Mouse (Mus musculus) CH12.LX (cell line): Measurements from ENCODE around the gene Stpg1. TPM values are rescaled to one million over a fixed set of nuclear protein-coding genes. Genes with fewer than 3 reads are reported as not detected.

Experiments used
- DNase-seq: peaks from one replicate; pipeline ENCODE4 v3.0.0-alpha.2; 2013; ENCODE audit errors: extremely low read depth
- H3K27ac ChIP-seq: 2 replicates; pipeline ENCODE4 v1.5.1; 2012; ENCODE audit warnings: low read depth, mild to moderate bottlenecking, control low read depth, moderate library complexity; ENCODE audit not compliant: insufficient read depth
- H3K27me3 ChIP-seq: replicated peaks from 2 replicates; pipeline ENCODE3; 2012; ENCODE audit warnings: inconsistent platforms
- H3K36me3 ChIP-seq, 2 experiments: replicated peaks in 1 of 2; 2 replicates each; pipeline versions ENCODE3 to v1.6.1; 2012; ENCODE audit warnings: inconsistent platforms in 1 of 2, low read length in 1 of 2, mild to moderate bottlenecking in 1 of 2, mixed read lengths in 1 of 2, moderate library complexity in 1 of 2; ENCODE audit not compliant: control insufficient read depth in 1 of 2, insufficient read depth in 1 of 2
- H3K4me1 ChIP-seq, 2 experiments: 2 replicates each; pipeline ENCODE4 v1.6.1; 2012; ENCODE audit warnings: inconsistent platforms in 1 of 2, moderate library complexity in 1 of 2; ENCODE audit not compliant: insufficient read depth in 2 of 2, control insufficient read depth in 1 of 2
- H3K4me2 ChIP-seq: 2 replicates; pipeline ENCODE4 v1.6.1; 2012; ENCODE audit warnings: low read depth, mild to moderate bottlenecking, control low read depth; ENCODE audit not compliant: poor library complexity, insufficient read depth, severe bottlenecking
- H3K4me3 ChIP-seq, 3 experiments: fragments of 150-350 bp in 1 of 3; sonication (generic) in 1 of 3; replicated peaks in 1 of 3; 2 replicates each; pipeline versions ENCODE3 to v1.5.1; 2011 to 2012; ENCODE audit warnings: low read depth in 2 of 3, low read length in 2 of 3, mild to moderate bottlenecking in 2 of 3, moderate library complexity in 2 of 3, control low read depth in 1 of 3, improper control_type of control experiment in 1 of 3, inconsistent platforms in 1 of 3, mixed read lengths in 1 of 3; ENCODE audit not compliant: poor library complexity in 1 of 3
- H3K79me2 ChIP-seq: replicated peaks from 2 replicates; pipeline ENCODE4 v1.6.1; 2012; ENCODE audit warnings: mild to moderate bottlenecking, moderate library complexity; ENCODE audit not compliant: control insufficient read depth, poor library complexity, insufficient read depth, severe bottlenecking; ENCODE audit errors: extremely low read depth
- H3K9ac ChIP-seq: 2 replicates; pipeline ENCODE4 v1.6.1; 2012; ENCODE audit warnings: low read depth, mild to moderate bottlenecking, control low read depth, moderate library complexity; ENCODE audit not compliant: insufficient read depth
- H3K9me3 ChIP-seq: replicated peaks from 2 replicates; pipeline ENCODE3; 2012; ENCODE audit warnings: low read length, inconsistent platforms, mixed read lengths
- BHLHE40 ChIP-seq: IDR thresholded peaks from 2 replicates; pipeline ENCODE4 v1.6.1; 2011; ENCODE audit warnings: mild to moderate bottlenecking, low read depth, low read length, improper control_type of control experiment
- CHD1 ChIP-seq: IDR thresholded peaks from 2 replicates; pipeline ENCODE4 v1.6.1; 2012; ENCODE audit warnings: low read depth, low read length, improper control_type of control experiment, inconsistent platforms
- CTCF ChIP-seq, 2 experiments: IDR thresholded peaks in 1 of 2; conservative IDR thresholded peaks in 1 of 2; 2 replicates each; pipeline ENCODE4 v1.5.1; 2011 to 2012; ENCODE audit warnings: low read depth in 2 of 2, low read length in 2 of 2, improper control_type of control experiment in 1 of 2, inconsistent platforms in 1 of 2, mild to moderate bottlenecking in 1 of 2, moderate library complexity in 1 of 2
- ELF1 ChIP-seq: IDR thresholded peaks from 2 replicates; pipeline ENCODE4 v1.6.1; 2014; ENCODE audit warnings: low read depth, mild to moderate bottlenecking, inconsistent platforms, low read length, improper control_type of control experiment
- GABPA ChIP-seq: IDR thresholded peaks from 2 replicates; pipeline ENCODE4 v1.6.1; 2012; ENCODE audit warnings: low read depth, low read length, improper control_type of control experiment, inconsistent platforms; ENCODE audit not compliant: insufficient replicate concordance
- MAFK ChIP-seq: IDR thresholded peaks from 2 replicates; pipeline ENCODE4 v1.6.1; 2011; ENCODE audit warnings: low read length, improper control_type of control experiment; ENCODE audit not compliant: insufficient replicate concordance
- NELFE ChIP-seq: IDR thresholded peaks from 2 replicates; pipeline ENCODE4 v1.6.1; 2011; ENCODE audit warnings: low read depth, low read length, improper control_type of control experiment
- NRF1 ChIP-seq: IDR thresholded peaks from 2 replicates; pipeline ENCODE4 v1.6.1; 2014; ENCODE audit warnings: low read depth, mild to moderate bottlenecking, inconsistent platforms, low read length, improper control_type of control experiment, moderate library complexity
- POLR2AphosphoS2 ChIP-seq: IDR thresholded peaks from 2 replicates; pipeline ENCODE4 v1.6.1; 2011; ENCODE audit warnings: low read depth, low read length, improper control_type of control experiment
- RAD21 ChIP-seq: IDR thresholded peaks from 2 replicates; pipeline ENCODE4 v1.6.1; 2011; ENCODE audit warnings: low read depth, mild to moderate bottlenecking, low read length, improper control_type of control experiment, moderate library complexity
- RCOR1 ChIP-seq: conservative IDR thresholded peaks from 2 replicates; pipeline ENCODE4 v1.6.1; 2012; ENCODE audit warnings: low read depth, mild to moderate bottlenecking, inconsistent platforms, low read length, improper control_type of control experiment
- USF2 ChIP-seq: conservative IDR thresholded peaks from 2 replicates; pipeline ENCODE4 v1.6.1; 2011; ENCODE audit warnings: low read depth, low read length, improper control_type of control experiment
- ZC3H11A ChIP-seq: IDR thresholded peaks from 2 replicates; pipeline ENCODE4 v1.6.1; 2012; ENCODE audit warnings: low read depth, mild to moderate bottlenecking, inconsistent platforms, low read length, improper control_type of control experiment
- ZKSCAN1 ChIP-seq: IDR thresholded peaks from 2 replicates; pipeline ENCODE4 v1.6.1; 2012; ENCODE audit warnings: low read depth, inconsistent platforms, low read length, improper control_type of control experiment, borderline replicate concordance
- ZNF384 ChIP-seq: IDR thresholded peaks from 2 replicates; pipeline ENCODE4 v1.6.1; 2012; ENCODE audit warnings: low read depth, low read length, improper control_type of control experiment, inconsistent platforms
- dilution Hi-C: fragments of 300-500 bp; cut with MboI; formaldehyde crosslinking; loops from 2 replicates; pipeline ENCODE4 v1.14.3; 2020; ENCODE audit warnings: low sequenced_read_pairs; ENCODE audit not compliant: extremely low pct_unique_long_range_greater_than_20kb, extremely low pct_ligation_motif_present
- in situ Hi-C: fragments of 300-500 bp; cut with MboI; formaldehyde crosslinking; loops from 3 replicates; pipeline ENCODE4 v1.14.3; 2019; ENCODE audit warnings: low sequenced_read_pairs, low pct_ligation_motif_present, low pct_unique_long_range_greater_than_20kb, mixed read lengths
- polyA plus RNA-seq: library from polyadenylated mRNA; unstranded; fragments of >175 nt; gene quantifications from 2 replicates; pipeline ENCODE4 v1.2.1, GENCODE M21; 2012; ENCODE audit warnings: low read depth; ENCODE audit not compliant: insufficient read length
- total RNA-seq, 2 experiments: library from RNA; depleted of rRNA; stranded (reverse); fragments of 300-350 nt in 1 of 2; fragments of >200 nt in 1 of 2; gene quantifications; 2 replicates each; pipeline ENCODE4 v1.2.3; 2012 to 2014

Gene Stpg1
- total and polyA plus RNA-seq, 3 experiments, result not detected

GRCm38 (mm10) chr4:135548108-135548507 lies 53.5 kb downstream of the Stpg1 start:
- H3K27me3 ChIP-seq, result peaks cover 32% of the 10 kb centered on the region
- in situ Hi-C loops, result no loop called here
- H3K4me3 ChIP-seq, result no peak overlapping the region
- TF ChIP-seq CTCF (conservative IDR thresholded peaks at IDR 0.05 in 1 of 2, IDR thresholded peaks at IDR 0.05 in 1 of 2; ENCODE audit: low read depth in 2 of 2, low read length in 2 of 2), result no peak
- H3K9ac ChIP-seq, result no peak overlapping the region
- dilution Hi-C loops, result no loop called here
- H3K4me2 ChIP-seq, result no peak overlapping the region
- H3K9me3 ChIP-seq, result no peaks in the 10 kb centered on the region
- no peak for DNase-seq
- no peaks in the 10 kb centered on the region for H3K79me2 ChIP-seq
- no peak overlapping the region for H3K27ac ChIP-seq
- peaks cover 3 to 22% of the 10 kb centered on the region in 2 experiments; a peak in 3 of 4 replicates for H3K4me1 ChIP-seq
- no peaks in the 10 kb centered on the region for H3K36me3 ChIP-seq

- H3K9me3 ChIP-seq, result no peaks in the 10 kb centered on the region
- H3K4me2 ChIP-seq, result no peak overlapping the region
- in situ Hi-C loops, result no loop called here
- no peak overlapping the region for H3K27ac ChIP-seq
- H3K4me1 ChIP-seq, result peaks cover 3 to 22% of the 10 kb centered on the region in 2 experiments; a peak in 3 of 4 replicates
- dilution Hi-C loops, result no loop called here
- no peak overlapping the region for H3K9ac ChIP-seq
- peaks cover 35% of the 10 kb centered on the region for H3K27me3 ChIP-seq
- no peak overlapping the region for H3K4me3 ChIP-seq
- H3K36me3 ChIP-seq, result no peaks in the 10 kb centered on the region
- no peak for DNase-seq
- H3K79me2 ChIP-seq, result no peaks in the 10 kb centered on the region
- TF ChIP-seq RCOR1 (no peak), ELF1 (no peak), ZKSCAN1 (no peak), MAFK (no peak), CHD1 (no peak), NRF1 (no peak), POLR2AphosphoS2 (no peak), ZNF384 (no peak), CTCF (conservative IDR thresholded peaks at IDR 0.05 in 1 of 2, IDR thresholded peaks at IDR 0.05 in 1 of 2; ENCODE audit: low read depth in 2 of 2, low read length in 2 of 2) (no peak), USF2 (no peak), ZC3H11A (no peak), GABPA (no peak), NELFE (no peak), RAD21 (no peak), BHLHE40 (no peak)
Observed at GRCm38 (mm10) chr4:135548521-135549077, 54.0 kb downstream of the Stpg1 start.
